Mouse (Mus musculus): ENCODE measurements around the gene Wdr47.
"Not testable (repeated sequence)": the region's sequence is repeated elsewhere in the genome, so short reads cannot be mapped to it uniquely, and the experiment has no call there.

Gene Wdr47

GRCm38 (mm10) chr3:108639412-108639811 is 48.3 kb downstream of the Wdr47 start:
- DNase-seq (ENCODE audit: low spot score) = no peak

GRCm38 (mm10) chr3:108640998-108641397 is 49.9 kb downstream of the Wdr47 start:
- DNase-seq (ENCODE audit: low spot score) = no peak

GRCm38 (mm10) chr3:108644856-108645255 is 53.8 kb downstream of the Wdr47 start:
- no peak for DNase-seq (ENCODE audit: low spot score)

- DNase-seq (ENCODE audit: low spot score) = no peak
Measured at GRCm38 (mm10) chr3:108646036-108646435, 55.0 kb downstream of the Wdr47 start.

GRCm38 (mm10) chr3:108647681-108648080 is 56.6 kb downstream of the Wdr47 start:
- DNase-seq (ENCODE audit: low spot score) = not testable (repeated sequence)

GRCm38 (mm10) chr3:108652866-108653642 is 62.0 kb downstream of the Wdr47 start:
- DNase-seq (ENCODE audit: low spot score) = no peak

- DNase-seq (ENCODE audit: low spot score) = peak; percentile 95
Measured at GRCm38 (mm10) chr3:108653710-108654379, 62.8 kb downstream of the Wdr47 start, which contains the start of gene Clcc1. Gene Clcc1, plus strand, starts transcription at chr3:108653913.

GRCm38 (mm10) chr3:108654566-108654965 is 63.5 kb downstream of the Wdr47 start:
- DNase-seq (ENCODE audit: low spot score) = no peak

GRCm38 (mm10) chr3:108655486-108655885 is 64.4 kb downstream of the Wdr47 start:
- DNase-seq (ENCODE audit: low spot score) = no peak

GRCm38 (mm10) chr3:108658612-108659011 is 67.5 kb downstream of the Wdr47 start:
- DNase-seq (ENCODE audit: low spot score) = no peak

GRCm38 (mm10) chr3:108660941-108661340 is 69.9 kb downstream of the Wdr47 start:
- no peak for DNase-seq (ENCODE audit: low spot score)

- no peak for DNase-seq (ENCODE audit: low spot score)
Measured at GRCm38 (mm10) chr3:108676616-108677015, 85.5 kb downstream of the Wdr47 start.

GRCm38 (mm10) chr3:108681004-108681403 is 89.9 kb downstream of the Wdr47 start:
- DNase-seq (ENCODE audit: low spot score) = no peak

GRCm38 (mm10) chr3:108683597-108683996 is 92.5 kb downstream of the Wdr47 start:
- DNase-seq (ENCODE audit: low spot score) = not testable (repeated sequence)

- DNase-seq (ENCODE audit: low spot score) = no peak
Measured at GRCm38 (mm10) chr3:108685701-108686100, 94.6 kb downstream of the Wdr47 start.

- DNase-seq (ENCODE audit: low spot score) = no peak
Measured at GRCm38 (mm10) chr3:108689015-108689441, 97.9 kb downstream of the Wdr47 start.

- DNase-seq (ENCODE audit: low spot score) = no peak
Measured at GRCm38 (mm10) chr3:108689446-108689845, 98.4 kb downstream of the Wdr47 start.

GRCm38 (mm10) chr3:108689979-108690378 is 98.9 kb downstream of the Wdr47 start:
- no peak for DNase-seq (ENCODE audit: low spot score)

- DNase-seq (ENCODE audit: low spot score) = no peak
Measured at GRCm38 (mm10) chr3:108694321-108694720, 103.2 kb downstream of the Wdr47 start.

All from ovary, postnatal 10 days (tissue).